Mouse (Mus musculus): ENCODE data around the gene Sec63.

The Sec63 gene

GRCm38 (mm10) chr10:42827155-42827554 lies 65.9 kb downstream of the Sec63 start:
- CTCF ChIA-PET: interaction anchor here (0.6 kb wide), 1 partner anchor 43 kb away, joined by 4 read pairs; no protein-coding TSS in a partner anchor

- CTCF ChIA-PET: no interaction called here
Observed at GRCm38 (mm10) chr10:42830007-42830406, 68.7 kb downstream of the Sec63 start.

GRCm38 (mm10) chr10:42830409-42830808 lies 69.1 kb downstream of the Sec63 start:
- CTCF ChIA-PET: no interaction called here

GRCm38 (mm10) chr10:42832677-42833076 lies 71.4 kb downstream of the Sec63 start:
- CTCF ChIA-PET: interaction anchor here (2.3 kb wide), 1 partner anchor 11 kb away, joined by 6 read pairs; no protein-coding TSS in a partner anchor

- CTCF ChIA-PET: interaction anchor here (0.6 kb wide), 1 partner anchor 46 kb away, joined by 3 read pairs; no protein-coding TSS in a partner anchor
Observed at GRCm38 (mm10) chr10:42833871-42834727, 72.8 kb downstream of the Sec63 start.

- CTCF ChIA-PET: interaction anchor here (0.6 kb wide), 2 partner anchors 472 to 981 kb away, joined by 7 read pairs; no protein-coding TSS in a partner anchor
Observed at GRCm38 (mm10) chr10:42838106-42838505, 76.8 kb downstream of the Sec63 start.

GRCm38 (mm10) chr10:42838736-42839135 lies 77.4 kb downstream of the Sec63 start:
- CTCF ChIA-PET: no interaction called here

- CTCF ChIA-PET: no interaction called here
Observed at GRCm38 (mm10) chr10:42840036-42840435, 78.7 kb downstream of the Sec63 start.

- CTCF ChIA-PET: interaction anchor here (0.9 to 1.8 kb wide), 3 partner anchors 17 to 100 kb away, joined by 3 to 8 read pairs (median 4); no protein-coding TSS in a partner anchor
Observed at GRCm38 (mm10) chr10:42841531-42842195, 80.4 kb downstream of the Sec63 start.

- CTCF ChIA-PET: interaction anchor here (1.1 to 2.0 kb wide), 3 partner anchors 11 to 99 kb away, joined by 3 to 8 read pairs (median 6); no protein-coding TSS in a partner anchor
Observed at GRCm38 (mm10) chr10:42842358-42842757, 81.1 kb downstream of the Sec63 start.

GRCm38 (mm10) chr10:42843416-42843815 lies 82.1 kb downstream of the Sec63 start:
- CTCF ChIA-PET: interaction anchor here (0.7 to 2.0 kb wide), 5 partner anchors 12 to 98 kb away, joined by 3 to 8 read pairs (median 3); no protein-coding TSS in a partner anchor

- CTCF ChIA-PET: no interaction called here
Observed at GRCm38 (mm10) chr10:42845480-42845879, 84.2 kb downstream of the Sec63 start.

GRCm38 (mm10) chr10:42848179-42849080 lies 87.1 kb downstream of the Sec63 start:
- CTCF ChIA-PET: no interaction called here

- CTCF ChIA-PET: no interaction called here
Observed at GRCm38 (mm10) chr10:42849081-42849400, 87.7 kb downstream of the Sec63 start.

- CTCF ChIA-PET: no interaction called here
Observed at GRCm38 (mm10) chr10:42854838-42855237, 93.5 kb downstream of the Sec63 start.

- CTCF ChIA-PET: no interaction called here
Observed at GRCm38 (mm10) chr10:42855250-42855649, 94.0 kb downstream of the Sec63 start.

- CTCF ChIA-PET: no interaction called here
Observed at GRCm38 (mm10) chr10:42856574-42856973, 95.3 kb downstream of the Sec63 start.

- CTCF ChIA-PET: interaction anchor here (0.8 kb wide), 1 partner anchor 88 kb away, joined by 3 read pairs; no protein-coding TSS in a partner anchor
Observed at GRCm38 (mm10) chr10:42857021-42857420, 95.7 kb downstream of the Sec63 start.

- CTCF ChIA-PET: no interaction called here
Observed at GRCm38 (mm10) chr10:42859781-42860158, 98.5 kb downstream of the Sec63 start.

GRCm38 (mm10) chr10:42860159-42860911 lies 99.0 kb downstream of the Sec63 start, which contains the start of gene Scml4:
Gene Scml4 (plus strand): TSS chr10:42860370.
- CTCF ChIA-PET: interaction anchor here (0.5 kb wide), 1 partner anchor 17 kb away, joined by 3 read pairs; no protein-coding TSS in a partner anchor

- CTCF ChIA-PET: no interaction called here
Observed at GRCm38 (mm10) chr10:42861446-42861845, 100.2 kb downstream of the Sec63 start.
